Mouse (Mus musculus) hindbrain, embryonic 14.5 days (tissue): ENCODE results near the gene 9130213A22Rik. TPM values are rescaled to one million over a fixed set of nuclear protein-coding genes. Genes with fewer than 3 reads are reported as not detected.
A peak's percentile ranks its signal among the peaks of the same experiment; 100 is the strongest.

Experiments used
- ATAC-seq: fragments of 200-750 bp; cut with Nextera tagmentation; 2 replicates; pipeline ENCODE4 v1.8.0; 2017; ENCODE audit warnings: moderate number of reproducible peaks, mild to moderate bottlenecking, moderate TSS enrichment, moderate library complexity; ENCODE audit not compliant: low FRiP score
- DNase-seq: peaks from one replicate; pipeline ENCODE4 v3.0.0-alpha.2; 2015; ENCODE audit warnings: low spot score
- H3K27ac ChIP-seq: fragments of 300-500 bp; sonication (generic); 2 replicates; pipeline ENCODE4 v1.5.1; 2014; ENCODE audit warnings: mild to moderate bottlenecking, moderate library complexity
- H3K27me3 ChIP-seq: fragments of 300-500 bp; sonication (generic); 2 replicates; pipeline ENCODE4 v1.6.1; 2014; ENCODE audit warnings: mild to moderate bottlenecking, low read length, mixed read lengths; ENCODE audit not compliant: control insufficient read depth, insufficient read depth
- H3K36me3 ChIP-seq: fragments of 300-500 bp; sonication (generic); replicated peaks from 2 replicates; pipeline ENCODE4 v1.6.1; 2014; ENCODE audit not compliant: control insufficient read depth, insufficient read depth
- H3K4me1 ChIP-seq: fragments of 300-500 bp; sonication (generic); replicated peaks from 2 replicates; pipeline ENCODE4 v1.6.1; 2014; ENCODE audit warnings: antibody characterized with exemption, low read length, mixed read lengths; ENCODE audit not compliant: control insufficient read depth, insufficient read depth
- H3K4me2 ChIP-seq: fragments of 300-500 bp; sonication (generic); replicated peaks from 2 replicates; pipeline ENCODE4 v1.6.1; 2014; ENCODE audit warnings: mild to moderate bottlenecking, moderate library complexity
- H3K4me3 ChIP-seq: fragments of 300-500 bp; sonication (generic); replicated peaks from 2 replicates; pipeline ENCODE4 v1.5.1; 2014; ENCODE audit warnings: mild to moderate bottlenecking, low read length
- H3K9ac ChIP-seq: fragments of 300-500 bp; sonication (generic); 2 replicates; pipeline ENCODE4 v1.6.1; 2014
- H3K9me3 ChIP-seq: fragments of 300-500 bp; sonication (generic); 2 replicates; pipeline ENCODE4 v1.6.1; 2016; ENCODE audit warnings: low read length; ENCODE audit not compliant: control insufficient read depth
- WGBS: fragments of 180-500 bp; shearing (Covaris S2); extraction: QIAGEN DNeasy Blood & Tissue Kit; methylation state at CpG from one replicate; pipeline ENCODE4 v1.1.7; 2014; 5-methylcytosine and 5-hydroxymethylcytosine counted together
- polyA plus RNA-seq: library from polyadenylated mRNA; unstranded; fragments of >200 nt; fragmentation: Nextera tagmentation; extraction: Ambion mirVana; gene quantifications from 2 replicates; pipeline ENCODE4 v1.2.1, GENCODE M21; 2014

9130213A22Rik gene
- polyA plus RNA-seq, 1 experiment from 2014 or later, result 0.39 TPM

DNA sequence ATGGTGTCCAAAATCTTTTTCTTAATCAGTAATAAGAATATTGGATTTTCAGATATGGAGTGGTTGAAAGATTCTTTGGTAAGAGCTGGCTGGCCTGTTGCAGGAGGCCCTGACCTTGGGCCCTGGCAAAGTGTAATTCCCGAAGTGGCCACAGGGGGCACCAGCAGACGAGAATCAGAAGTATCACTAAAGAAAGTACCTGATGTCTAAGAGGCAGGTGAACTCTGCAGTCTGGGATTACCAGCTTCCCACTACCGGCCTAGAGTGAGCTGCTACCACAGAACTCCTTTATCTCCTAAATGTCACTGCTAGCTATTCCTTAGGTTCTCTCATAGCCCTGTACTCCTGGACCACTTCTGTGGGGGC lies 30.0 kb downstream of the 9130213A22Rik start:
- DNase-seq (peak; percentile 78), ATAC-seq (no peak)
- Histone ChIP-seq H3K9ac (no peak overlapping the region), H3K9me3 (no peaks in the 10 kb centered on the region), H3K36me3 (peaks cover 28% of the 10 kb centered on the region), H3K4me3 (no peak overlapping the region), H3K27me3 (no peaks in the 10 kb centered on the region), H3K4me2 (no peak overlapping the region), H3K4me1 (peaks cover 40% of the 10 kb centered on the region), H3K27ac (no peak overlapping the region)
- WGBS, result 6% methylated on average over 3 of the region's 3 CpGs

GRCm38 (mm10) chr11:69091566-69092385 lies 30.6 kb downstream of the 9130213A22Rik start:
- WGBS, result 64% methylated on average over 7 of the region's 7 CpGs
- ATAC-seq, result no peak
- Histone ChIP-seq H3K9ac (no peak overlapping the region), H3K27ac (no peak overlapping the region), H3K4me3 (no peak overlapping the region), H3K36me3 (peaks cover 28% of the 10 kb centered on the region), H3K27me3 (no peaks in the 10 kb centered on the region), H3K4me1 (peaks cover 34% of the 10 kb centered on the region), H3K9me3 (no peaks in the 10 kb centered on the region), H3K4me2 (no peak overlapping the region)
- no peak for DNase-seq

- peak overlapping the region; percentile 98; the same call in 1 of the 2 replicates for H3K4me2 ChIP-seq
- no peak for DNase-seq
- H3K4me1 ChIP-seq, result peaks cover 23% of the 10 kb centered on the region
- no peak overlapping the region for H3K27ac ChIP-seq
- peak overlapping the region; percentile 98; the same call in 1 of the 2 replicates for H3K9ac ChIP-seq
- no peaks in the 10 kb centered on the region for H3K9me3 ChIP-seq
- ATAC-seq, result no peak
- H3K4me3 ChIP-seq, result peak overlapping the region; percentile 77; the same call in 1 of the 2 replicates
- 56% methylated on average over 6 of the region's 6 CpGs for WGBS
- H3K27me3 ChIP-seq, result no peaks in the 10 kb centered on the region
- H3K36me3 ChIP-seq, result peaks cover 28% of the 10 kb centered on the region
Observed at GRCm38 (mm10) chr11:69090367-69090766, 32.0 kb downstream of the 9130213A22Rik start.

- peaks cover 21% of the 10 kb centered on the region for H3K4me1 ChIP-seq
- ATAC-seq, result no peak
- no peaks in the 10 kb centered on the region for H3K27me3 ChIP-seq
- peak overlapping the region; percentile 77 for H3K4me3 ChIP-seq
- H3K4me2 ChIP-seq, result peak overlapping the region; percentile 98
- H3K9ac ChIP-seq, result peak overlapping the region; percentile 98
- DNase-seq, result no peak
- WGBS, result 87% methylated on average over 12 of the region's 12 CpGs
- no peak overlapping the region for H3K27ac ChIP-seq
- peaks cover 28% of the 10 kb centered on the region for H3K36me3 ChIP-seq
- no peaks in the 10 kb centered on the region for H3K9me3 ChIP-seq
Observed at GRCm38 (mm10) chr11:69089616-69090290, 32.6 kb downstream of the 9130213A22Rik start.

DNA sequence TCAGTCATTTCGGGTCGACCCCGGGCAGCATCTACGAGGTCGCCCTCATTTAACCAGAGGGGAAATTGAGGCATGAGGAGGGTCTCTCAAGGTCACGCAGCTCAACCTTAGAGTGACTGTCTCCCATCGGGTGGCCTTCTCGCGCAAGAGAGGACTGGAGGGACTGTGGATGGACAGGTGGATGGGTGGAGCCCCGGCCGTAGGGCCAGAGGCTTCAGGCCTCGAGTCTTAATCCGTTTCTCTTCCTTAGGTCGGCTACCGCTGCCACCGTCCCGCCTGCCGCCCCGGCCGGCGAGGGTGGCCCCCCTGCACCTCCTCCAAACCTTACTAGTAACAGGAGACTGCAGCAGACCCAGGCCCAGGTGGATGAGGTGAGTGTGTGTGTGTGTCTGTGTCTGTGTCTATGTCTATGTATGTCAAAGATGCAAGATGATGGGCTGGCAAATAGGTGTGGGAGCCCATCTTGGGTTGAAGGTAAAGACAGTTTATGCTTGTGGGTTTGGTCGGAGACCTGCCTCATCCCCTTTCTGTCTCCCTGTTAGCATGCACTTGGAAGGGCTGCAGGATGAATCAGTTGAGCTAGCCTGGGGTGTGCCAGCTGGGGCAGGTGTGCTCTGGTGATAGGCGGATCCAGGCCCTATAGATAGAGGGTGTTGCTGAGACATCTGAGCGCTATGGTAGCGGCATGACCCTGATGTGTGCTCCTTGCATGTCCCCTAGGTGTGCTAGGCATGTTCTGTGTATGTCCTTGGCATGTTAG lies 33.4 kb downstream of the 9130213A22Rik start:
- no peaks in the 10 kb centered on the region for H3K27me3 ChIP-seq
- peak overlapping the region; percentile 93 for H3K27ac ChIP-seq
- peaks cover 28% of the 10 kb centered on the region for H3K36me3 ChIP-seq
- peak overlapping the region; percentile 98 for H3K9ac ChIP-seq
- no peaks in the 10 kb centered on the region for H3K9me3 ChIP-seq
- H3K4me1 ChIP-seq, result peaks cover 21% of the 10 kb centered on the region
- DNase-seq (no peak), ATAC-seq (peak; percentile 28)
- H3K4me2 ChIP-seq, result peak overlapping the region; percentile 98
- H3K4me3 ChIP-seq, result peak overlapping the region; percentile 77
- WGBS, result 11% methylated on average over 25 of the region's 25 CpGs

DNA sequence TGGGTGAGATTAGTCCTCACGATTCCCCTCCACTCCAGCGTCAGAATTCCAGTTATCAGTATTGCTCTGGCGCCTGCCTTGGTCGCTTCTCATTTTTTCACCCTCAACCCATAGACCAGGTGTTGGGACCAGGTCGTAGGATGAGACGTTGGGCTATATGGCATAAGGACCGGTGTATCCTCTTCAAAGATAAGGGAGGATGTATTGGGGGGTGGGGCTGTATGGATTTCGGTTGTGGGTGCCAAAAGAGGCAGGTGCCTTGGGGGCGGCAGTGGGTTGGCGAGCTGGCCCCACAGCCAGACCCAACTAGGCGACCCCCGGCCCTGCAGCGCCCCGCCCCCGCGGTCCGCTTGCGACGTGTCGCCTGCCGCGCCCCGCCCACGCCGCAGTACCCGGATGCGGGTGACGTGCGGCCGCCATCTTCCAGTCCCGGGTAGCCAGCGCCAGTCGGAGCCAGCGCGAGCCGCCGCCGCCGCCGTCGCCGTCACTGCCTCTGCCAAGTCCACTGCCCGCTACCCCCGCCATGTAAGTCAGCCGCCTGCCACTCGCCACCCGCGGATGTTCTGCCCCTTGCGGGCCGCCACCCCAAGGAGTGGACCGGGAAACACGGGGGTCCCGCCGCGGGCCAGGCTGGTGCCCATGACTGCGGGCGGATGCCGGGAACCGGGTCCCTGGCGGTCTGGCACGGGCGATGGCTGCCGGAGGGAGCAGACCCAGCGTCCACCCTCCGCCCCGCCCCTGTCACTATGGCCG lies 34.1 kb downstream of the 9130213A22Rik start, which contains the start of gene Vamp2:
TSS of gene Vamp2 (plus strand) at position 388 of the 753 bp plus-strand sequence.
- H3K27ac ChIP-seq, result peak within 1 kb of the TSS; percentile 93
- peaks cover 21% of the 10 kb centered on the region for H3K4me1 ChIP-seq
- peak; percentile 97 for DNase-seq
- peak within 1 kb of the TSS; percentile 98 for H3K4me2 ChIP-seq
- 1% methylated on average over 59 of the region's 67 CpGs for WGBS
- H3K27me3 ChIP-seq, result no peaks in the 10 kb centered on the region
- ATAC-seq, result peak; percentile 90
- no peaks in the 10 kb centered on the region for H3K9me3 ChIP-seq
- H3K4me3 ChIP-seq, result peak within 1 kb of the TSS; percentile 77
- peaks cover 28% of the 10 kb centered on the region for H3K36me3 ChIP-seq
- H3K9ac ChIP-seq, result peak within 1 kb of the TSS; percentile 98

GRCm38 (mm10) chr11:69087597-69087996 lies 34.8 kb downstream of the 9130213A22Rik start:
- 72% methylated on average over 2 of the region's 2 CpGs for WGBS
- peak overlapping the region; percentile 98 for H3K4me2 ChIP-seq
- no peaks in the 10 kb centered on the region for H3K27me3 ChIP-seq
- H3K9me3 ChIP-seq, result no peaks in the 10 kb centered on the region
- H3K4me1 ChIP-seq, result peaks cover 21% of the 10 kb centered on the region
- no peak overlapping the region for H3K9ac ChIP-seq
- ATAC-seq, result no peak
- H3K4me3 ChIP-seq, result peak overlapping the region; percentile 77; the same call in 1 of the 2 replicates
- H3K27ac ChIP-seq, result peak overlapping the region; percentile 93; the same call in 1 of the 2 replicates
- H3K36me3 ChIP-seq, result peaks cover 28% of the 10 kb centered on the region
- no peak for DNase-seq

GRCm38 (mm10) chr11:69087082-69087481 lies 35.3 kb downstream of the 9130213A22Rik start:
- WGBS, result 41% methylated on average over 4 of the region's 4 CpGs
- no peak overlapping the region for H3K4me2 ChIP-seq
- no peak overlapping the region for H3K27ac ChIP-seq
- H3K9me3 ChIP-seq, result no peaks in the 10 kb centered on the region
- no peak for DNase-seq
- H3K9ac ChIP-seq, result no peak overlapping the region
- peaks cover 21% of the 10 kb centered on the region for H3K4me1 ChIP-seq
- H3K4me3 ChIP-seq, result no peak overlapping the region
- peaks cover 26% of the 10 kb centered on the region for H3K36me3 ChIP-seq
- no peak for ATAC-seq
- H3K27me3 ChIP-seq, result no peaks in the 10 kb centered on the region
